Mouse (Mus musculus) midbrain, postnatal 0 days (tissue): ENCODE data around the gene Creb3l2. TPM values are rescaled to one million over a fixed set of nuclear protein-coding genes. Genes with fewer than 3 reads are reported as not detected.

Experiments
- ATAC-seq: fragments of 200-750 bp; cut with Nextera tagmentation; 2 replicates; pipeline ENCODE4 v1.8.0; 2017; ENCODE audit warnings: moderate number of reproducible peaks, mild to moderate bottlenecking, moderate TSS enrichment, moderate library complexity; ENCODE audit not compliant: low FRiP score
- DNase-seq: peaks from one replicate; pipeline ENCODE4 v3.0.0-alpha.2; 2015; ENCODE audit warnings: low spot score
- H3K27ac ChIP-seq: fragments of 300-500 bp; sonication (generic); 2 replicates; pipeline ENCODE4 v1.5.1; 2014; ENCODE audit warnings: low read depth, mild to moderate bottlenecking, low read length, mixed read lengths
- H3K27me3 ChIP-seq: fragments of 300-500 bp; sonication (generic); 2 replicates; pipeline ENCODE4 v1.6.1; 2014; ENCODE audit warnings: low read length, control low read depth, mixed read lengths; ENCODE audit not compliant: insufficient read depth
- H3K36me3 ChIP-seq: fragments of 300-500 bp; sonication (generic); 2 replicates; pipeline ENCODE4 v1.6.1; 2014; ENCODE audit warnings: low read length, control low read depth, mixed read lengths; ENCODE audit not compliant: insufficient read depth
- H3K4me1 ChIP-seq: fragments of 300-500 bp; sonication (generic); 2 replicates; pipeline ENCODE4 v1.6.1; 2014; ENCODE audit warnings: mild to moderate bottlenecking, control low read depth, antibody characterized with exemption, low read length, mixed read lengths; ENCODE audit not compliant: insufficient read depth
- H3K4me2 ChIP-seq: fragments of 300-500 bp; sonication (generic); 2 replicates; pipeline ENCODE4 v1.6.1; 2014; ENCODE audit warnings: low read depth, mild to moderate bottlenecking, low read length, mixed read lengths; ENCODE audit not compliant: poor library complexity, severe bottlenecking
- H3K4me3 ChIP-seq: fragments of 300-500 bp; sonication (generic); 2 replicates; pipeline ENCODE4 v1.5.1; 2014; ENCODE audit warnings: low read depth, mild to moderate bottlenecking, low read length, moderate library complexity
- H3K9ac ChIP-seq: fragments of 300-500 bp; sonication (generic); replicated peaks from 2 replicates; pipeline ENCODE4 v1.6.1; 2014; ENCODE audit warnings: mild to moderate bottlenecking, low read length, moderate library complexity, mixed read lengths; ENCODE audit not compliant: poor library complexity, severe bottlenecking
- H3K9me3 ChIP-seq: fragments of 300-500 bp; sonication (generic); 2 replicates; pipeline ENCODE4 v1.6.1; 2016; ENCODE audit warnings: low read length, control low read depth
- CTCF ChIP-seq: IDR thresholded peaks from 2 replicates; pipeline ENCODE4 v1.5.1; 2016; ENCODE audit warnings: antibody characterized with exemption, mild to moderate bottlenecking
- WGBS: fragments of 180-500 bp; shearing (Covaris S2); extraction: QIAGEN DNeasy Blood & Tissue Kit; methylation state at CpG from one replicate; pipeline ENCODE4 v1.1.7; 2014; 5-methylcytosine and 5-hydroxymethylcytosine counted together
- polyA plus RNA-seq: library from polyadenylated mRNA; unstranded; fragments of >200 nt; fragmentation: Nextera tagmentation; extraction: Ambion mirVana; gene quantifications from 2 replicates; pipeline ENCODE4 v1.2.1, GENCODE M21; 2015
- total RNA-seq: library from RNA; depleted of rRNA; stranded (reverse); fragments of >200 nt; gene quantifications from 2 replicates; pipeline ENCODE4 v1.2.3, GENCODE M21; 2014

Gene Creb3l2
- total and polyA plus RNA-seq, 2 experiments from 2014 or later = 2.1 to 3.9 TPM

- Histone ChIP-seq H3K4me3 (no peak overlapping the region), H3K4me1 (no peaks in the 10 kb centered on the region), H3K9ac (no peak overlapping the region), H3K4me2 (no peak overlapping the region), H3K27ac (no peak overlapping the region), H3K36me3 (no peaks in the 10 kb centered on the region), H3K9me3 (no peaks in the 10 kb centered on the region), H3K27me3 (no peaks in the 10 kb centered on the region)
- no peak for TF ChIP-seq CTCF
- ATAC-seq (no peak), DNase-seq (no peak)
- 96% methylated on average over 10 of the region's 10 CpGs for WGBS
These were observed 27.4 kb downstream of the Creb3l2 start for GRCm38 (mm10) chr6:37414576-37414975.

GRCm38 (mm10) chr6:37411696-37412095 is 30.2 kb downstream of the Creb3l2 start:
- H3K36me3 ChIP-seq = no peaks in the 10 kb centered on the region
- ATAC-seq (no peak), DNase-seq (no peak)
- no peaks in the 10 kb centered on the region for H3K27me3 ChIP-seq
- no peaks in the 10 kb centered on the region for H3K9me3 ChIP-seq
- 80% methylated on average over 3 of the region's 3 CpGs for WGBS
- no peak overlapping the region for H3K4me2 ChIP-seq
- no peak overlapping the region for H3K9ac ChIP-seq
- TF ChIP-seq CTCF = no peak
- no peak overlapping the region for H3K4me3 ChIP-seq
- H3K4me1 ChIP-seq = no peaks in the 10 kb centered on the region
- no peak overlapping the region for H3K27ac ChIP-seq

- ATAC-seq (no peak), DNase-seq (no peak)
- H3K27me3 ChIP-seq = no peaks in the 10 kb centered on the region
- no peaks in the 10 kb centered on the region for H3K36me3 ChIP-seq
- no peaks in the 10 kb centered on the region for H3K9me3 ChIP-seq
- H3K4me1 ChIP-seq = no peaks in the 10 kb centered on the region
- no peak overlapping the region for H3K27ac ChIP-seq
- H3K4me2 ChIP-seq = no peak overlapping the region
- 87% methylated on average over 2 of the region's 2 CpGs for WGBS
- no peak overlapping the region for H3K4me3 ChIP-seq
- H3K9ac ChIP-seq = no peak overlapping the region
- no peak for TF ChIP-seq CTCF
These were observed 32.1 kb downstream of the Creb3l2 start for GRCm38 (mm10) chr6:37409829-37410228.

- WGBS = 98% methylated on average over 3 of the region's 3 CpGs
- H3K36me3 ChIP-seq = no peaks in the 10 kb centered on the region
- no peak overlapping the region for H3K4me2 ChIP-seq
- no peak overlapping the region for H3K4me3 ChIP-seq
- ATAC-seq (no peak), DNase-seq (no peak)
- H3K27me3 ChIP-seq = no peaks in the 10 kb centered on the region
- H3K9me3 ChIP-seq = no peaks in the 10 kb centered on the region
- TF ChIP-seq CTCF = no peak
- H3K9ac ChIP-seq = no peak overlapping the region
- H3K4me1 ChIP-seq = no peaks in the 10 kb centered on the region
- no peak overlapping the region for H3K27ac ChIP-seq
These were observed 34.1 kb downstream of the Creb3l2 start for GRCm38 (mm10) chr6:37407876-37408275.

- Histone ChIP-seq H3K36me3 (no peaks in the 10 kb centered on the region), H3K4me3 (no peak overlapping the region), H3K27me3 (no peaks in the 10 kb centered on the region), H3K9me3 (no peaks in the 10 kb centered on the region), H3K4me1 (no peaks in the 10 kb centered on the region), H3K9ac (no peak overlapping the region), H3K27ac (no peak overlapping the region), H3K4me2 (no peak overlapping the region)
- no peak for DNase-seq
- WGBS = 93% methylated on average over 6 of the region's 6 CpGs
- no peak for ATAC-seq
- TF ChIP-seq CTCF = no peak
These were observed 35.0 kb downstream of the Creb3l2 start for GRCm38 (mm10) chr6:37406903-37407302.

GRCm38 (mm10) chr6:37406018-37406417 is 35.9 kb downstream of the Creb3l2 start:
- no peaks in the 10 kb centered on the region for H3K36me3 ChIP-seq
- WGBS = 72% methylated on average over 10 of the region's 10 CpGs
- no peaks in the 10 kb centered on the region for H3K27me3 ChIP-seq
- no peak overlapping the region for H3K4me3 ChIP-seq
- H3K27ac ChIP-seq = no peak overlapping the region
- no peak overlapping the region for H3K9ac ChIP-seq
- no peaks in the 10 kb centered on the region for H3K4me1 ChIP-seq
- DNase-seq = no peak
- ATAC-seq = no peak
- H3K9me3 ChIP-seq = no peaks in the 10 kb centered on the region
- TF ChIP-seq CTCF = no peak
- no peak overlapping the region for H3K4me2 ChIP-seq

GRCm38 (mm10) chr6:37404325-37404724 is 37.6 kb downstream of the Creb3l2 start:
- Histone ChIP-seq H3K9ac (no peak overlapping the region), H3K9me3 (no peaks in the 10 kb centered on the region), H3K4me2 (no peak overlapping the region), H3K27ac (no peak overlapping the region), H3K36me3 (no peaks in the 10 kb centered on the region), H3K4me1 (no peaks in the 10 kb centered on the region), H3K4me3 (no peak overlapping the region), H3K27me3 (no peaks in the 10 kb centered on the region)
- 63% methylated on average over 3 of the region's 3 CpGs for WGBS
- DNase-seq = no peak
- TF ChIP-seq CTCF = no peak
- ATAC-seq = no peak
